In the genomic region with DNA sequence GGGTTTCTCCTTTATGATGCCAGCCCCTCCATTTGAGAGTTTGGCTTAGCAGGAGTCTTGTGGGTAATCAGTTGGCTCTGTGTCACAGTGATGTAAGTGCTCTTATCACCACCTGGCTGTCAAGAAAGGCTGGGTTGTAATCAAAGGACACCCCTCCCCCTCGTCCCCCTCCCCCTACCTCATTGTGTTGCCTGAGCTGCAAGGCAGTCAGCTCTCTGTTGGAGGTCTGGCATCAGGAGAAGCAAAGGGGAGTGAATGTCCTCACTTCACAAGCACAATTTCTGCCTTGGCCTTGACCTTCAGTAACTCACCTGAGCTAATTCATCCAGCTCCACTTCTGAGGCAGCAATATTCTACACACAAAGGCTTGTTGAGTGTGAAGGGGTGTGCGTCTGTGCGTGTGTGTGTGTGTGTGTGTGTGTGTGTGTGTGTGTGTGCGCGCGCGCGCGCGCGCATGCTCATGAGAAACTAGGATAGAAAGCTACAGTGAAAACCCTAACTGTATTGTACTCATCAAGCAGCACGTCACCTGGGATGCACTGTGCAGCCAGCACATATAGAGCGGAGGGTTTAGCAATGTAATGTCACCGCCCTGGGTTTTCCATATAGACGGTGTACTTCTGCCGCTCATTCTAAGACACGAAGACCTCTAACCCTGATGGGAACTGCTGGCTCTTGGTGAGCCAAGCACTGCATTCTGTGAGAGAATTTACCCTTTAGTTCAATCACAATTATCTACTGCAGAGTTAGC, we compare ENCODE assay signal across 13 mouse cellular contexts.
DNase-seq lines count a peak whose midpoint lies in the region; ATAC-seq and TF ChIP-seq lines count a peak whose summit lies in the region.
"Had no signal": no experiment of that assay in that cellular context is flagged by ENCODE, and none has a peak within 500 bp of the region (broad histone marks: within the 10 kb centered on the region; RNA-seq: fewer than 3 reads in every experiment).

No protein-coding gene starts in this region.

- intact Hi-C loops in left cerebral cortex, postnatal 25 days (cut with DNase I) = no loop called here

- no peaks in the 10 kb centered on the region; the same call in 1 of the 2 replicates for H3K79me2 ChIP-seq in MEL (ENCODE audit: control insufficient read depth, insufficient read depth, low read length, poor library complexity)

- no peak for DNase-seq in MEL (ENCODE audit: low read depth, low spot score)
- DNase-seq in c-Kit-positive CD71-positive TER-119-positive erythroid progenitor cells, embryonic 14.5 days (ENCODE audit: low spot score) = no peak
- DNase-seq in frontal cortex, postnatal 36 days (ENCODE audit: low spot score in 2 of 2) = no peak
- no peak for DNase-seq in left cerebral cortex, postnatal 25 days (ENCODE audit: low spot score in 2 of 2)
- DNase-seq: adrenal gland, adult 2 months; kidney, postnatal 14 days; spleen, adult 18-20 months had no signal

- no peak overlapping the region for H3K4me3 ChIP-seq in intestine, embryonic 15.5 days (replicated peaks)
- H3K4me3 ChIP-seq in intestine, embryonic 16.5 days (ENCODE audit: low read length) = no peak overlapping the region
- no peak overlapping the region for H3K4me3 ChIP-seq in MEL (ENCODE audit: control insufficient read depth in 1 of 2, insufficient read depth in 1 of 2, low read depth in 2 of 2, low read length in 2 of 2)
- no peak overlapping the region for H3K4me3 ChIP-seq in forebrain, embryonic 13.5 days
- H3K4me3 ChIP-seq in midbrain, embryonic 13.5 days (replicated peaks) = no peak overlapping the region
- H3K4me3 ChIP-seq: limb, embryonic 15.5 days had no signal

- peak; percentile 62 for ATAC-seq in intestine, embryonic 15.5 days
- no peak for ATAC-seq in intestine, embryonic 16.5 days
- peak; percentile 74 for ATAC-seq in forebrain, embryonic 13.5 days
- ATAC-seq in midbrain, embryonic 13.5 days = peak; percentile 76
- ATAC-seq: lung, postnatal 0 days had no signal

- no peaks in the 10 kb centered on the region for H3K36me3 ChIP-seq in intestine, embryonic 15.5 days
- H3K36me3 ChIP-seq in intestine, embryonic 16.5 days (ENCODE audit: control insufficient read depth, insufficient read depth, low read length) = no peaks in the 10 kb centered on the region
- no peaks in the 10 kb centered on the region for H3K36me3 ChIP-seq in MEL (ENCODE audit: control insufficient read depth in 1 of 2, insufficient read depth in 2 of 2, low read length in 2 of 2)
- no peaks in the 10 kb centered on the region for H3K36me3 ChIP-seq in forebrain, embryonic 13.5 days (ENCODE audit: poor library complexity, severe bottlenecking)
- no peaks in the 10 kb centered on the region for H3K36me3 ChIP-seq in midbrain, embryonic 13.5 days
- H3K36me3 ChIP-seq: limb, embryonic 15.5 days had no signal

- no peak for TF ChIP-seq EP300 in MEL (IDR thresholded peaks at IDR 0.05; ENCODE audit: low read depth in 1 of 2, low read length in 2 of 2)

- no peak for TF ChIP-seq POLR2A in MEL (IDR thresholded peaks at IDR 0.05; ENCODE audit: control insufficient read depth in 1 of 2, insufficient read depth in 1 of 2, low read depth in 1 of 2, low read length in 2 of 2, poor library complexity in 1 of 2)

- no peak overlapping the region for H3K4me2 ChIP-seq in intestine, embryonic 15.5 days (replicated peaks)
- no peak overlapping the region for H3K4me2 ChIP-seq in intestine, embryonic 16.5 days (ENCODE audit: low read depth, low read length)
- H3K4me2 ChIP-seq in forebrain, embryonic 13.5 days = no peak overlapping the region
- H3K4me2 ChIP-seq in midbrain, embryonic 13.5 days (replicated peaks) = no peak overlapping the region
- H3K4me2 ChIP-seq: limb, embryonic 15.5 days had no signal

- H3K4me1 ChIP-seq in intestine, embryonic 15.5 days (replicated peaks) = no peaks in the 10 kb centered on the region
- peaks cover 8% of the 10 kb centered on the region for H3K4me1 ChIP-seq in intestine, embryonic 16.5 days (ENCODE audit: control insufficient read depth, insufficient read depth, low read length)
- peaks cover 0 to 7% of the 10 kb centered on the region in 2 experiments; a peak in 3 of 4 replicates for H3K4me1 ChIP-seq in MEL (ENCODE audit: control insufficient read depth in 1 of 2, insufficient read depth in 2 of 2, low read length in 2 of 2)
- H3K4me1 ChIP-seq in forebrain, embryonic 13.5 days = peaks cover 51% of the 10 kb centered on the region
- peaks cover 50% of the 10 kb centered on the region for H3K4me1 ChIP-seq in midbrain, embryonic 13.5 days (replicated peaks)
- H3K4me1 ChIP-seq: limb, embryonic 15.5 days had no signal

- H3K9ac ChIP-seq in intestine, embryonic 15.5 days = no peak overlapping the region
- H3K9ac ChIP-seq in intestine, embryonic 16.5 days (ENCODE audit: low read depth, low read length) = no peak overlapping the region
- H3K9ac ChIP-seq in MEL (ENCODE audit: control insufficient read depth, low read depth, low read length, poor library complexity, severe bottlenecking) = no peak overlapping the region
- H3K9ac ChIP-seq in forebrain, embryonic 13.5 days = no peak overlapping the region
- H3K9ac ChIP-seq in midbrain, embryonic 13.5 days (replicated peaks) = no peak overlapping the region
- H3K9ac ChIP-seq: limb, embryonic 15.5 days had no signal

- no peak for TF ChIP-seq RAD21 in MEL (IDR thresholded peaks at IDR 0.05; ENCODE audit: low read depth, low read length)

- 77% methylated on average over 17 of the region's 17 CpGs for WGBS in intestine, embryonic 15.5 days
- 79% methylated on average over 17 of the region's 17 CpGs for WGBS in intestine, embryonic 16.5 days
- WGBS in forebrain, embryonic 13.5 days = 71% methylated on average over 17 of the region's 17 CpGs
- WGBS in midbrain, embryonic 13.5 days = 71% methylated on average over 17 of the region's 17 CpGs

- no peaks in the 10 kb centered on the region for H3K9me3 ChIP-seq in intestine, embryonic 15.5 days
- no peaks in the 10 kb centered on the region for H3K9me3 ChIP-seq in intestine, embryonic 16.5 days (ENCODE audit: control insufficient read depth, low read length)
- H3K9me3 ChIP-seq in MEL (replicated peaks; ENCODE audit: insufficient read depth, low read length) = no peaks in the 10 kb centered on the region
- H3K9me3 ChIP-seq in forebrain, embryonic 13.5 days (replicated peaks) = no peaks in the 10 kb centered on the region
- no peaks in the 10 kb centered on the region for H3K9me3 ChIP-seq in midbrain, embryonic 13.5 days
- H3K9me3 ChIP-seq: limb, embryonic 15.5 days had no signal

- no peak overlapping the region for H3K27ac ChIP-seq in intestine, embryonic 15.5 days
- H3K27ac ChIP-seq in intestine, embryonic 16.5 days (ENCODE audit: low read length) = no peak overlapping the region
- no peak overlapping the region for H3K27ac ChIP-seq in MEL (ENCODE audit: control insufficient read depth, low read depth, low read length)
- 0 out of 2 replicates have a peak overlapping the region, but pooled peaks have one; percentile 19 for H3K27ac ChIP-seq in forebrain, embryonic 13.5 days
- peak overlapping the region; percentile 19; the same call in 1 of the 2 replicates for H3K27ac ChIP-seq in midbrain, embryonic 13.5 days
- H3K27ac ChIP-seq: limb, embryonic 15.5 days had no signal

- H3K27me3 ChIP-seq in intestine, embryonic 15.5 days (replicated peaks) = no peaks in the 10 kb centered on the region
- no peaks in the 10 kb centered on the region for H3K27me3 ChIP-seq in intestine, embryonic 16.5 days (replicated peaks; ENCODE audit: control insufficient read depth, insufficient read depth, low read length)
- H3K27me3 ChIP-seq in MEL (ENCODE audit: control insufficient read depth in 1 of 2, insufficient read depth in 2 of 2, low read length in 2 of 2) = no peaks in the 10 kb centered on the region
- H3K27me3 ChIP-seq in forebrain, embryonic 13.5 days = no peaks in the 10 kb centered on the region
- no peaks in the 10 kb centered on the region for H3K27me3 ChIP-seq in midbrain, embryonic 13.5 days
- H3K27me3 ChIP-seq: limb, embryonic 15.5 days had no signal

- no peak for TF ChIP-seq CTCF in MEL (IDR thresholded peaks at IDR 0.05 in 2 of 3, conservative IDR thresholded peaks at IDR 0.05 in 1 of 3; ENCODE audit: control insufficient read depth in 1 of 3, insufficient read depth in 1 of 3, low read depth in 2 of 3, low read length in 3 of 3, poor library complexity in 1 of 3, severe bottlenecking in 1 of 3)

TF ChIP-seq in MEL, 35 proteins besides CTCF, POLR2A, EP300 and RAD21:
- TF ChIP-seq ETS1 (IDR thresholded peaks at IDR 0.05; ENCODE audit: low read depth, low read length) = peak; percentile 77
- TF ChIP-seq SMC3 (IDR thresholded peaks at IDR 0.05; ENCODE audit: low read depth, low read length) = no peak

Comparison
In these comparisons a context has a peak if more than half of its experiments do, and no peak if none do; other contexts are left out.
1. H3K27ac ChIP-seq: peak in forebrain, embryonic 13.5 days (single experiment) and midbrain, embryonic 13.5 days (single experiment); none in intestine, embryonic 15.5 days (single experiment), intestine, embryonic 16.5 days (single experiment) and MEL (single experiment).